Mouse (Mus musculus): ENCODE results near the gene Acsm2.

Acsm2 gene

DNA sequence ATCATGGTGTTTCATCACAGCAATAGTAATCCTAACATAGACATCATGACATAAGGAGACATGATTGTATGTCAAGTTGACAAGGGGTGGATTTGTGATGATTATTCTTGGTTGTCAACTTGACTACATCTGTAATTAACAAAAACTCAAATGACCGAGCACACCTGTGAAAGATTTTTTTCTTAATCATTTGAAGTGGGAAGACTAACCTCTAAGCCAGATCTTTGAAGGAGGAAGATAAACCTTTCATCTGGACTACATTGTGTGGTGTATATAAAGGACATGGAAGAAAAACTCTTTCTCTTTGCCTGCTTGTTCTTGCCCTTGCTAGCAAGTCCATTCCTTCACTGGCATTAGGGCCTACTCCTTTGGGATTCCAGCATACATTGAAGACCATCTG, at the start of gene Acsm2:
TSS of gene Acsm2 (plus strand) at position 301 of the 400 bp plus-strand sequence.
- no peak for DNase-seq (ENCODE audit: low spot score)

DNA sequence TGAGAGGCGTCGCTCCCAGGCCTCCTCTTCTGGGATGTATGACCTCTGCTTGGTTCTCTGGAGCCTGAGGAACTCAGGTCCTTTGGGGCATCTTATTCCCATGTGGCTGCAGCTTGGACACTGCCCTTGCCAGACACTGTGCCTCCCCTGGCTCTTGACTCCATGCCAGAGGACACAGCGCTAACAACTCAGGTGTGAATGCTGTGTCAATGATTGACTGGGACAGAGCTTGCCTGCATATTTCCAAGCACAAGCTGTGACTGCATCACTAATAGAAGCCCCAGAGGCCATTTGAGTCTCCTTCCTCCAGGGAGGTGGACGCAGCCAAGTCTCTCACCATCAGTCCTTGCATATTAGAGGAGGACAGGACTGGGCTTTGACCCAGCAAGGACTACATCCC, 43.0 kb upstream of the Acsm2 start:
- no peak for DNase-seq (ENCODE audit: low spot score)

GRCm38 (mm10) chr7:119513056-119513455, 41.1 kb upstream of the Acsm2 start:
- DNase-seq (ENCODE audit: low spot score): no peak

DNA sequence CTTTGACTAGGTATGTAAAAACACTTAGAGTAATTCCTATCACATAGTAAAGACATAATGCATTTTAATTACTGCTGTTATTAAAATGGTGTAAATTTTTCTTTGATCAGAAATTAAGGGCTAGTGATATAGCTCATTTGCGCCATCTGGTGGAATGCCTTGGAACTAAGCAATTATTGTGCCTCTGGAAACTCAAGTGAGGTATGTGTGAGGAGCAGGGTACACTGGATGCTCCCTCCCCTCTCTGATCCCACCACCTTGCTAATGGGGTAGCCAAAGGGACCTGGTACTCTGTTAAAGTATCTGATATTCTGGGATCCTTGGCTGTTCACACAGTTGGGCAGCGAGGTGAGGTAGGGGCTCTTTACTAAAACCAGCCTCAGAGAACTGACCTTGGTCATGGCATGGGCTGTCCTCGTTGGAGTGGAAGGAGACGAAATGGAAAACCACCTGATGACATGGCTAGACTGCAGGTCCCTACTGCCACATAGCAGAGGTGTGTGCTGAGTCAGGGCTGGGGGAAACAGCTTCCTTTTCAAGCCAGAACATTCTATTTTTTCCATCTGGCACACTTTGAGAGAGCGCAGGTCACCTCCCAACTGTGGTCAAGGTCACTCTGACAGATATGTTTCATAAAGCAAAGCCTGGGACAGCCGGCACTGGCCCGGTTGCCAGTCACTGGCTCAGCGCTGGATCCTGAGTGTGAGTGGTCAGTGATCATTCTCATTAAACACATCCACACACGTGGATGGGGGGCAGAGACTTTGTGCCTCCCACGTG, 38.5 kb upstream of the Acsm2 start:
- no peak for DNase-seq (ENCODE audit: low spot score)

GRCm38 (mm10) chr7:119516272-119516558, 37.9 kb upstream of the Acsm2 start:
- no peak for DNase-seq (ENCODE audit: low spot score)

DNA sequence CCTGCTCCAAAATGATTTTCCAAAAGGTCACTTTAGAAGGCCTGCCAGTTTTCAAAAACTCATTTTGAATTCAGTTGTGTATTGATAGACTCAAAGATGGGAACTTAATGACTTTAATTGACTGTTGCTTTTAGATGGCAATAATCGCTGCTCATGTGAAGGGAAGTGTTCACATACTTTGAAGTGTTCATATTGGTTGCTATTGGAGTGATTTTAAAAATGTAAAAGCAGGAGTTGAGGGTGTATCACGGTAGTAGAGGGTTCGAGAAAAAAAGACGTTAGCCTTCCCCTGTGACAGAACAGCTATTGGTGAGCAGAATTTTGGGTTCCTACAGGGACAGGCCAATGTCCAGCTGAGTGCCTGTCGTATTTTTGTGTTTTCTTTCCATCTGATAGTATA, 35.0 kb upstream of the Acsm2 start, which contains the start of gene Acsm5:
TSS of gene Acsm5 (plus strand) at position 301 of the 400 bp plus-strand sequence.
- no peak for DNase-seq (ENCODE audit: low spot score)

GRCm38 (mm10) chr7:119519654-119520053, 34.5 kb upstream of the Acsm2 start:
- DNase-seq (ENCODE audit: low spot score): no peak

DNA sequence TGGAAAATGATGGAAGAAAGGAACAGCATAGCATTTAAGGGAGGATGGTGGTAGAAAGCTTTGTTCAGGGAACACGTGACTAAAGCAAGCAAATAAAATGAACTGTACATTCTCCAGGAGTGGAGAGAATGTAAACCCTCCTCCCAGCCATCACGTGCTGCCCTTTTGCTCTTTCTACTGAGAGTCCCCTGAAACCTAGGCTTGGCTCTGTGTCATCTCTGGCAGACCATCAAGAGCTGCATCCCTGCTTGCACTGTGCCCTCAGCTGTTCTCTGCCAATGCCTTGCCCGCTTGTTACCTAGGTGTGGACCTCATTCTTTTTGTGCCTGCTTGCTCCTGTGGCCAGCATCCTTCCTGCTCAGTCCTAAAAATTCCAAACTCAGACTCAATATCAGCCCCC, 32.3 kb upstream of the Acsm2 start:
- no peak for DNase-seq (ENCODE audit: low spot score)

GRCm38 (mm10) chr7:119522385-119522784, 31.8 kb upstream of the Acsm2 start:
- DNase-seq (ENCODE audit: low spot score): no peak

DNA sequence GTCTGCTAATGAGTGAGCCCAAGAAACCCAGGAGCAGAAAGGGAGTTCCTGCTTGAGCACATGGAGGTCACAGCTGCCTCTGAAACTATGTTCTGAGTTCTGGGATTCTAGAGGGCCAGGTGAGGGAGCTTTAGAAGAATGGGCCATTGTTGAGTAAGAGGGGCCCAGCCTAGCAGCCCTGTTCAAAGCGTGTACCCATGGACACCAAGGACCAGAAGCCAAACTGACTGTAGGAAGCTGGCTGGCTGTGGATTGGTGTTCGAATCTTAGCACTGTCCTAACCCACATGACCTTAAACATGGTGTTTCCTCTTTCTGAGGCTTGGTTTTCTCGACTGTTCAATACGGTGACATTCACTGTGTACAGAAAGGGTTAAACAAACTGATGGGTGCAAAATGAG, 30.8 kb upstream of the Acsm2 start, which contains the start of gene Pdilt:
TSS of gene Pdilt (minus strand) at position 101 of the 400 bp plus-strand sequence.
- no peak for DNase-seq (ENCODE audit: low spot score)

- DNase-seq (ENCODE audit: low spot score): peak; percentile 26
Measured at GRCm38 (mm10) chr7:119525881-119526281, 28.3 kb upstream of the Acsm2 start.

- DNase-seq (ENCODE audit: low spot score): no peak
Measured at GRCm38 (mm10) chr7:119526486-119526885, 27.7 kb upstream of the Acsm2 start.

DNA sequence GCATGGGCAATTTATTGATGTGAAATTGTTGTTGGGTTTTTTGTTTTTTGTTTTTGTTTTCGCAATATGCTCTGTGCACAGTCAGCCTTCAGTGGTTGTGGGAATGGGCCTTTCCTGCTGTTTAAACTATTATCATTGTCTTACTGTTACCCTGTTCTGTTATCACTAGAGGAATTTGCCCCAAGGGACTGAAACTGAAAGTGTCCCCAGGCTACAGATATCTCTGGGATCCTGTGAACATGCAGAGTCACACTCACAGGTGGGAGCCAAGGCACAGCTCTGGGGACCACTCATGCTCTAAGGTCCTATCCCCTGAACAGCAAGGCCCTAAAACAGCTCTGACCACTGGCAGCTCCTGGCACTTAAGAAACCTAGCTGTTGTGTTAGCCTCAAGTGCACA, 27.0 kb upstream of the Acsm2 start:
- no peak for DNase-seq (ENCODE audit: low spot score)

GRCm38 (mm10) chr7:119527548-119527947, 26.6 kb upstream of the Acsm2 start:
- DNase-seq (ENCODE audit: low spot score): no peak

GRCm38 (mm10) chr7:119528617-119529016, 25.5 kb upstream of the Acsm2 start:
- DNase-seq (ENCODE audit: low spot score): no peak

- no peak for DNase-seq (ENCODE audit: low spot score)
Measured at GRCm38 (mm10) chr7:119532924-119533323, 21.2 kb upstream of the Acsm2 start.

DNA sequence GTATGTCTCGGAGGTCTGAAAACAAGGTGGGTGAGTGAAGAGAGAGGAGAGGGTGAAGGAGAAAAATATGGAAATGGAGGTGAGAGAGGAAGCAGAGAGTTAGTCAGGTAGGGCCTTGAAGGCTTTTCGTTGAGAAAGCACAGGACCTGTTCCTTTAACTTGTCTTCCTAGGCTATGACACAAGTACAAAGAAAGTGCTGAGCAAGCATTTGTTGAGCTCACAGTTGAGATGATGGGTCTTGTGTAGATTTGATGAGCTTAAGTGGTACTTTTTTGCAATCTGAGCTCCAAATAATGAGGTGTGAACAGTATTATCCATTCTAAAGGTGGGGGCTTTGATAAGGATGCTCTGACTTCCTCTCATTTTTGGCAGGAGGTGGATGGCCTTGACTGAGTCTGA, 19.8 kb upstream of the Acsm2 start:
- DNase-seq (ENCODE audit: low spot score): no peak

GRCm38 (mm10) chr7:119542445-119542844, 11.7 kb upstream of the Acsm2 start:
- DNase-seq (ENCODE audit: low spot score): no peak

DNA sequence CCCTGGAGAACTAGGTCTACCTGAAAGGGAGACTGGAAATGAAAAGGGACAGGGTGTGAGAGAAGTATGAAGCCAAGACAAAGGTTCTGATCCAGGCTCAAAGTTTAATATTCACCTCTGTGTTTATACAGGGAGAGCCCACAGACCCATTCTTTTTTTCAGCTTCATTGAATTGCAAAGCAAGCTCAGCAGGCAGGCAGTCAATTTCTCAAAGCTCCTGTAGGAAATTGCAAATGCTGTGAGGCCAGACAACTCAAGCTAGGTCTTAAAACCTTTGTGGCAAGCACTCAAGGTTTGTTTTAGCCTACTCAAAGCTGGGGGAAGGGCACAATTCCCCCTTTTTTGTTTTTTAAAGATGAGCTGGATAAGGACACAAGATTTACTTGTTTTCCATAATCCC, 8.6 kb upstream of the Acsm2 start:
- no peak for DNase-seq (ENCODE audit: low spot score)

GRCm38 (mm10) chr7:119550471-119551222, 3.5 kb upstream of the Acsm2 start:
- no peak for DNase-seq (ENCODE audit: low spot score)

- no peak for DNase-seq (ENCODE audit: low spot score)
Measured at GRCm38 (mm10) chr7:119559789-119560451, 5.8 kb downstream of the Acsm2 start.

DNA sequence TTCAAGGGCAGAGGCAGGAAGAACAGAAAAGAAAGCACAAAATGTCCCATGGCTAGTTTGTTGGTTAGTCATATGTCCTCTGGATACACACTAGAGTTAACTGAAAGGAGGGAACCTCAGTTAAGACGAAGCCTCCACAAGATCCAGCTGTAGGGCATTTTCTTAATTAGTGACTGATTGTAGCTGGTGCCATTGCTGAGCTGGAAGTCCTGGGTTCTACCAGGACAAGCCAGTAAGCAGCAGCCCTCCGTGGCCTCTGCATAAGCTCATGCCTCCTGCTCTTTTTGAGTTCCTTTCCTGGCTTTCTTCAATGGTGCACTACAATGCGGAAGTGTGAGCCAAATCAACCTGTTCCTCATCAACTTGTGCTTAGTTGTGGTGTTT, 6.3 kb downstream of the Acsm2 start:
- no peak for DNase-seq (ENCODE audit: low spot score)

DNA sequence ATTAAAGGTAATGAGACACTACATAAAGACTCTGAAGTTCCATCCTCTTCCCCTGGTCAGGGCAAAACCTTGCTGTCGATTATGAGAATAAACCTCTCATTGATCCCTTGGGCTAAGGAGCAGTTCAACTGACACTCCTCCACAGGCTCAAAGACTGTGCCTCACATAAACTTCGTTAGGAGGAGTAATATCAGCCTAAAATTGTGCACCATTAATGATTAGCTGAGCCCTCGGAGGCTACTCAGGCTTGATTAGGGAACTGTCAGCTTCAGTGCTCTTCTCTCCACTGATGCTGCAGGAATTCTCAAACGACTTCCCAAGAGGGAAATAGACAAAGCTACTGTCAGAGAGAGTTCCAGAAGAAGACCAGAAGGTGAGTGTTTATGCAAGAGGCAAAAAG, 7.3 kb downstream of the Acsm2 start:
- no peak for DNase-seq (ENCODE audit: low spot score)

All from ovary, adult 18-20 months (tissue).